Mouse (Mus musculus): Measurements from ENCODE around the gene Pgam2. TPM values are rescaled to one million over a fixed set of nuclear protein-coding genes. Genes with fewer than 3 reads are reported as not detected.
"Not testable (repeated sequence)": the region's sequence is repeated elsewhere in the genome, so short reads cannot be mapped to it uniquely, and the experiment has no call there.

Pgam2 gene
- total and polyA plus RNA-seq, 2 experiments from 2014 or later: 3.8 TPM; not detected in 1

DNA sequence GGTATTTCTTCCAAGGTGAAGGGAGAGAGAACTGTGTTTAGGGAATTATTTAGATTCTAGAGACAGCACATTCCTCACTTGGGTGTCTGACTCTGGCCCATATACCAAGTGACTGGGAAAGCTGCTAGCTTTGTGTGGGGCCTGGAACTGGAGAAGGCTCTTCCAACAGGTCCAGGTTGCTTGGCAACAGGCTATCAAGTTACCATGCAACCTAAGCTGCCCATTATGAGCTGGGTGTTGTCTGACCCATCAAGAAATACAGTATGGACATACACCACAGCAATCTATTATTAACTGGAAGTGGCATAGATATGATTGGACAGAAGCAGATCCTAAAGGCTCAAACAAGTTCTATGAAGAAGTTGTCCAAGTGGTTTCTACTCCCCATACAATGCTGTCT, 21.9 kb upstream of the Pgam2 start:
- peaks cover 21% of the 10 kb centered on the region for H3K36me3 ChIP-seq (ENCODE audit: insufficient read depth, low read length)
- DNase-seq (ENCODE audit: low spot score) (no peak), ATAC-seq (ENCODE audit: low FRiP score) (no peak)
- H3K27me3 ChIP-seq (ENCODE audit: insufficient read depth, low read length): no peaks in the 10 kb centered on the region
- no peak for TF ChIP-seq CTCF (IDR thresholded peaks at IDR 0.05)
- no peak overlapping the region for H3K4me2 ChIP-seq (ENCODE audit: low read depth, low read length, poor library complexity, severe bottlenecking)
- H3K4me1 ChIP-seq (ENCODE audit: insufficient read depth, low read length): no peaks in the 10 kb centered on the region
- H3K9me3 ChIP-seq (ENCODE audit: low read length): no peaks in the 10 kb centered on the region
- H3K4me3 ChIP-seq (ENCODE audit: low read depth, low read length): no peak overlapping the region
- no peak overlapping the region for H3K9ac ChIP-seq (replicated peaks; ENCODE audit: low read length, poor library complexity, severe bottlenecking)
- H3K27ac ChIP-seq (ENCODE audit: low read depth, low read length): no peak overlapping the region

DNA sequence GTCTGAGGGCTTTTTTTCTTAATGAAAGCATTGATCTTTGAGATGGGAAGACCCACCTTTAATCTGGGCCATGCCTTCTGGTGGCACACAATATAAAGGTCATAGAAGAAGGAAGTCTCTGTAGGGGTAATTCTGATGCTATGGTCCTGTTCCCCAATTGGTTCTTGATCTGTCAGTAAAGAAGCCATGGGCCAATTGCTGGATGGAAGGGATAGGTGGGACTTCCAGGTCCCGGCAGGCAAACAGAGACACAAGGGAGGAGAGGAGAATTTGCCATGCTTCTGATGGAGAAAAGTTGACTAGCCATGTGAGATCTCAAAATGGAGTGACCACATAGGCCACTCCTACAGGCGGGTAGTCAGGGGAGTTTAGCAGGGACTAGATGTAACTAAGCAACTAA, 15.7 kb upstream of the Pgam2 start:
- Histone ChIP-seq H3K9me3 (ENCODE audit: low read length) (no peaks in the 10 kb centered on the region), H3K27ac (ENCODE audit: low read depth, low read length) (no peak overlapping the region), H3K4me3 (ENCODE audit: low read depth, low read length) (no peak overlapping the region), H3K9ac (replicated peaks; ENCODE audit: low read length, poor library complexity, severe bottlenecking) (no peak overlapping the region), H3K4me1 (ENCODE audit: insufficient read depth, low read length) (no peaks in the 10 kb centered on the region), H3K4me2 (ENCODE audit: low read depth, low read length, poor library complexity, severe bottlenecking) (no peak overlapping the region), H3K36me3 (ENCODE audit: insufficient read depth, low read length) (no peaks in the 10 kb centered on the region), H3K27me3 (ENCODE audit: insufficient read depth, low read length) (no peaks in the 10 kb centered on the region)
- WGBS: 59% methylated on average over 2 of the region's 2 CpGs
- DNase-seq (ENCODE audit: low spot score): no peak
- no peak for TF ChIP-seq CTCF (IDR thresholded peaks at IDR 0.05)
- ATAC-seq (ENCODE audit: low FRiP score): no peak

GRCm38 (mm10) chr11:5813381-5813780, 9.8 kb upstream of the Pgam2 start:
- Histone ChIP-seq H3K27me3 (ENCODE audit: insufficient read depth, low read length) (no peaks in the 10 kb centered on the region), H3K4me3 (ENCODE audit: low read depth, low read length) (no peak overlapping the region), H3K27ac (ENCODE audit: low read depth, low read length) (no peak overlapping the region), H3K36me3 (ENCODE audit: insufficient read depth, low read length) (no peaks in the 10 kb centered on the region), H3K4me2 (ENCODE audit: low read depth, low read length, poor library complexity, severe bottlenecking) (no peak overlapping the region), H3K9me3 (ENCODE audit: low read length) (no peaks in the 10 kb centered on the region), H3K9ac (replicated peaks; ENCODE audit: low read length, poor library complexity, severe bottlenecking) (no peak overlapping the region), H3K4me1 (ENCODE audit: insufficient read depth, low read length) (no peaks in the 10 kb centered on the region)
- 75% methylated on average over 10 of the region's 10 CpGs for whole genome bisulfite sequencing
- DNase-seq (ENCODE audit: low spot score) (no peak), ATAC-seq (ENCODE audit: low FRiP score) (no peak)
- no peak for TF ChIP-seq CTCF (IDR thresholded peaks at IDR 0.05)

DNA sequence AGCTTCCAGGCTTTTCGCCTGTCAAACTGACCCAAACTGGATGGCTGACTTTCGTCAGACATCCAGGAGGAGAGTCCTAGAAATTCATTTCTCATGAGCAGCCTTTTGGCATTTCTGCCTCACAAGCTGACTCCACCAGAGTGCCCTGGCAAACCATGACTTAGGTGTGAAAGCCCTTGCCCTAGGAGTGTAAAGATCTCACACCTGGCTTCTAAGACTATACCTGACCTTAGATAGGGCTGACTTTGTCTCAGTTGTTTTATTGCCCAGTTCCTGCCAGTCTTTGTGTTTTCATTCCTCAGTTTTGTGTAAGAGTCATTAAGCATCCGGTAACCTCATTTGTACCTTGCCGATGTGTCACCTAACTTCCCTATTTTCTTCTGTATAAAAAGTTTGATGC, 6.0 kb upstream of the Pgam2 start:
- not testable (repeated sequence) for ATAC-seq (ENCODE audit: low FRiP score); H3K27ac ChIP-seq (ENCODE audit: low read depth, low read length); H3K9ac ChIP-seq (replicated peaks; ENCODE audit: low read length, poor library complexity, severe bottlenecking); H3K36me3 ChIP-seq (ENCODE audit: insufficient read depth, low read length); H3K9me3 ChIP-seq (ENCODE audit: low read length); H3K27me3 ChIP-seq (ENCODE audit: insufficient read depth, low read length); H3K4me3 ChIP-seq (ENCODE audit: low read depth, low read length); DNase-seq (ENCODE audit: low spot score); H3K4me1 ChIP-seq (ENCODE audit: insufficient read depth, low read length); H3K4me2 ChIP-seq (ENCODE audit: low read depth, low read length, poor library complexity, severe bottlenecking)
- WGBS: 91% methylated on average over 4 of the region's 4 CpGs

- ATAC-seq (ENCODE audit: low FRiP score): no peak
- WGBS: 81% methylated on average over 9 of the region's 9 CpGs
- Histone ChIP-seq H3K36me3 (ENCODE audit: insufficient read depth, low read length) (no peaks in the 10 kb centered on the region), H3K9ac (replicated peaks; ENCODE audit: low read length, poor library complexity, severe bottlenecking) (no peak overlapping the region), H3K27me3 (ENCODE audit: insufficient read depth, low read length) (no peaks in the 10 kb centered on the region), H3K9me3 (ENCODE audit: low read length) (no peaks in the 10 kb centered on the region), H3K27ac (ENCODE audit: low read depth, low read length) (no peak overlapping the region), H3K4me3 (ENCODE audit: low read depth, low read length) (no peak overlapping the region), H3K4me2 (ENCODE audit: low read depth, low read length, poor library complexity, severe bottlenecking) (no peak overlapping the region), H3K4me1 (ENCODE audit: insufficient read depth, low read length) (0 out of 2 replicates have a peak, but pooled peaks cover 5% of the 10 kb centered on the region)
- DNase-seq (ENCODE audit: low spot score): no peak
- TF ChIP-seq CTCF (IDR thresholded peaks at IDR 0.05): no peak
These were observed 4.4 kb upstream of the Pgam2 start for GRCm38 (mm10) chr11:5807956-5808355.

- H3K9ac ChIP-seq (replicated peaks; ENCODE audit: low read length, poor library complexity, severe bottlenecking): no peak overlapping the region
- H3K4me3 ChIP-seq (ENCODE audit: low read depth, low read length): no peak overlapping the region
- H3K27ac ChIP-seq (ENCODE audit: low read depth, low read length): no peak overlapping the region
- H3K9me3 ChIP-seq (ENCODE audit: low read length): no peaks in the 10 kb centered on the region
- H3K27me3 ChIP-seq (ENCODE audit: insufficient read depth, low read length): no peaks in the 10 kb centered on the region
- peaks cover 10% of the 10 kb centered on the region for H3K36me3 ChIP-seq (ENCODE audit: insufficient read depth, low read length)
- no peak overlapping the region for H3K4me2 ChIP-seq (ENCODE audit: low read depth, low read length, poor library complexity, severe bottlenecking)
- ATAC-seq (ENCODE audit: low FRiP score): no peak
- no peak for TF ChIP-seq CTCF (IDR thresholded peaks at IDR 0.05)
- H3K4me1 ChIP-seq (ENCODE audit: insufficient read depth, low read length): 0 out of 2 replicates have a peak, but pooled peaks cover 5% of the 10 kb centered on the region
- WGBS: 78% methylated on average over 3 of the region's 3 CpGs
- no peak for DNase-seq (ENCODE audit: low spot score)
These were observed 2.2 kb upstream of the Pgam2 start for GRCm38 (mm10) chr11:5805711-5806110.
